Mouse (Mus musculus): ENCODE data around the gene Xab2. TPM values are rescaled to one million over a fixed set of nuclear protein-coding genes. Genes with fewer than 3 reads are reported as not detected.

Xab2 gene
- 21.9 TPM for polyA plus RNA-seq (2014; fragmentation: Illumina TruSeq; extraction: RNeasy Lipid Tissue Mini Kit (QIAGEN cat#74804); ENCODE audit: insufficient read depth, low read depth, low replicate concordance)

DNA sequence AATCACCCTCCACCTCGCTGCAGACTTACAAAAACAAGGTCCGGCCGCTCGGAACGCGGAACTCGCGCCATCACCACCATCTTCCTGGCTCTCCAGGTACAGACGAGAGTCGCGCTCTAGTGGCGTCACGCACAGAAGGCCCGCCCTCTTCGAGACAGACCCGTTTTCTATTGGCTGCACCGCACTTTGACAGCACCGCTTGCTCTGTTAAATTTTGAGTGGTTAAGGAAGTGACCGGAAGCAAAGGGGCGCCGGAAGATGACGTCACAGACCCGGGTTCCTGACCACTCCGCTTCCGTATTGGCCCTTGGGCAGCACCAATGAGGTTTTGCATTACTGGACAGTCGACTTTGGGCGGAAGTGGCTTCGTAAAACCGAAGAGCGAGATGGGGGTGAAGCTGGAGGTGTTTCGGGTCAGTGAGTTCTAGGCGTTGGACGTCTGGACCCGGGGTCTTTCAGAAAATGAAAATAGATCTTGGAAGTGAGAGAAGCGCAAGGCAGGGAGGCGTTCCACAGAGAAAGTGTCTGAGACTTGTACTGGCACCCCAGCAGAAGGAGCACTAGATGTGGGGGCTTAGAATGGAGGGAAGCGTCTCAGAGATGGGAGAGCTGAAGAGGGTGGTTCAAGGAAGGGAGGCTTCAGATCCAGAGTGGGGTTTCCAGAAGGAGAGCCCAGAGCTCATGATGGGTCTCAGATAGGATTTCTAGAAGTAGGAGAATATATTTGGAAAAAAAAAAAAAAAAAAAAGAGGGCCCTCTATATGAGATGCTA lies at the start of gene Xab2, which contains the start of gene Pet100:
TSS of gene Xab2 (minus strand) at position 118 of the 772 bp plus-strand sequence.
TSS of gene Pet100 (plus strand) at position 350 of the 772 bp plus-strand sequence.

DNA sequence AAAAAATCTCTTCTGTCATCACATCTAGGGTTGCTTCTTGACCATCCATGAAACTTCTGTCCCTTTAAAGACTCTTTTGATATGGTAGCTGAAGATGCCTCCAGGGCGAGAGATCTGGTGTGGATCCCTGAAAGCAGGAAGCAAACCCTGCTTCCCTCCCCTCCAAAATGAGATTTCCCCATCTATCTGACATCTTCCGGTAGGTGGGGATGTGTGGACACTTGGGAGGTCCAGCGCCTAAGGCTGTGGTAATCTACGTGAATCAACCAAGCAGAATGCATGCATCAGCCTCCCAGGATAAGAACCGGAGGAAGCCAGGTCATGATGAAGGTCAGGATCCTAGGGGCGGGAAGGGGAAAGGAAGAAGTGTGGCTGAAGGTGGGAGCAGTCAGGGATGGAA lies 44.4 kb upstream of the Xab2 start, which contains the start of gene Mcemp1:
TSS of gene Mcemp1 (plus strand) at position 248 of the 400 bp plus-strand sequence.

DNA sequence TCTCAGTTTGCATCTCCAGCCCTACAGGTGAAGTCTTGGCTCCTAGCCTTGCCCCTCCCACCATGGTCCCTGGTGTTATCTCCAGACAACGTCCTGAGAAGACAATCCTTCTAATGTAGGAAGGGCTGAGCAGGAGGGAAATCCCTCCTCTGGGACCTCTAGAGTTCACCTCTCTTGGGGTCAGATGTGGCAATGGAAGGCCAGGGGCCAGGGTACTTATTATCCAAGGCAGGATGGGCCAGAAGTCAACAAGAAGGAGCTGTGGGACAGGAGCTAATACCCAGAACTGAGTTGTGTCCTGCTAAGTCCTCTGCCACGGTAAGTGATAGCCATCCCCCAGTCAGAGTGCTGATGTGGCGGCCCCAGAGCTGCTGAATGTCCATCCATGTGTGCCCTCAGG lies 34.4 kb upstream of the Xab2 start, which contains the start of gene Retn:
TSS of gene Retn (plus strand) at position 245 of the 400 bp plus-strand sequence.

DNA sequence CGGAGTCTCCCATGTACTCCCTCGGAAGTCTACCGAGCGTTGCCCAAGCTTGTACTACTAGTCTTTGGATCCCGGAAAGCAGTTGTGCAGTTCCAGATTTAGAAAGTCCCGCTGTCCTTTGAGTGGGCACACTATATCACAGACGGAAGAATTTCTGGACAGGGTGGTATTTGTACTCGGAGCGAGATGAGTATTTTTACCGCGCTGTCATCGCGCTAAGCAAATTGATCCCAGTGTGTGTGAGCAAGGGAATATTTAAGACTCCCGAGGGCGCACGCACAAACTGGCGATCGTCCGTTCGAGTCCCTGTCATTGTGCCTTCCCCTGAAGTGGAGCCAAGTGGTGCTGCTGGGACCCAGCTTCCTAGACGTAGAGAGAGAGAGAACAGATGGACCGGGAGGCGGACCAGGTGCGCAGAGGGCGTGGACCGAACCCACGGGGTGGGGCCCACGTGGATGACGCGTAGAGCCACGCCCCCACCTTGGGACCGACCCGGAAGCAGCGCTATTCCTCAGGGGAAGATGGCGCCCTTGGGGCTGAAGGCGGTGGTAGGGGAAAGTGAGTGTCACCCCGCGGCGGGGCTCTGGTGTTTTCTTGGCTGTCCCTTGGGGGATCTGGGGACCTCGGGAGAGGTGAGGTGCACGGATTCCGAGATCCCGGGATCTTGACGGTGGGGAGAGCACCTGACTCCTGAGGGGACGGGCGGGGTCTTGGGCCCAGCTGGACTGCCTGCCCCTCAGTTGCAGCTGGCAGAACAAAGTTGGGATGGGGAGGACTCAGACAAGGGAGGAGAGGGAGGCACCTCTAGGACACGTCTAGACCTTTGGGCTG lies 9.7 kb upstream of the Xab2 start, which contains the start of gene Stxbp2:
TSS of gene Stxbp2 (plus strand) at position 309 of the 831 bp plus-strand sequence.

GRCm38 (mm10) chr8:3625445-3625844 lies 4.3 kb upstream of the Xab2 start, which contains the start of gene Pcp2:
Pcp2 (minus strand) TSS chr8:3625545.

DNA sequence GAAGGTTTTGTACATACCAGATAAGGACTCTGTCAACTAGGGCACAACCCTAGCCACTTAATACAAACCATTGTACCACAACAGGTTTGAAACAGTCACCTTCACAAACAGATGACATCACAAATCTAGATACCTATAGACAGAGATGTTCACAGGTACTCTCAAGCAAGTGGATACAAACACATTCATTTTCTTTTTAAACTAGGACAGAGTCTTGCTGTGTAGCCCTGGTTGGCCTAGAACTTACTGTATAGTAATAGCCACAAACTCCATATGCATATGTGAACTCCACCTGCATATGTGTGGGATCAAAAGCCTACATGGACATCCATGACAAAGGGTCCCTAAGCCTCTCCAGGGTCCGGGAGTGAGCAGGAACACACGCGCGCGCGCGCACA lies 34.1 kb downstream of the Xab2 start, which contains the start of gene Camsap3:
TSS of gene Camsap3 (plus strand) at position 301 of the 398 bp plus-strand sequence.

GRCm38 (mm10) chr8:3567641-3568371 lies 53.3 kb downstream of the Xab2 start, which contains the start of gene C330021F23Rik:
C330021F23Rik (plus strand) TSS chr8:3567990.

Other genes starting within 250 kb of the Xab2 start
- gene Arhgef18, start 228.3 kb downstream of the Xab2 start, polyA plus RNA-seq (2014; fragmentation: Illumina TruSeq; extraction: RNeasy Lipid Tissue Mini Kit (QIAGEN cat#74804); ENCODE audit: insufficient read depth, low read depth, low replicate concordance) = 15.3 TPM
- gene Pex11g, start 153.6 kb downstream of the Xab2 start, polyA plus RNA-seq (2014; fragmentation: Illumina TruSeq; extraction: RNeasy Lipid Tissue Mini Kit (QIAGEN cat#74804); ENCODE audit: insufficient read depth, low read depth, low replicate concordance) = 7.5 TPM
- not detected for gene Tex45, start 150.5 kb downstream of the Xab2 start, polyA plus RNA-seq (2014; fragmentation: Illumina TruSeq; extraction: RNeasy Lipid Tissue Mini Kit (QIAGEN cat#74804); ENCODE audit: insufficient read depth, low read depth, low replicate concordance)
- 16.9 TPM for gene Zfp358, start 128.2 kb downstream of the Xab2 start, polyA plus RNA-seq (2014; fragmentation: Illumina TruSeq; extraction: RNeasy Lipid Tissue Mini Kit (QIAGEN cat#74804); ENCODE audit: insufficient read depth, low read depth, low replicate concordance)
- 27.1 TPM for gene Mcoln1, start 120.9 kb downstream of the Xab2 start, polyA plus RNA-seq (2014; fragmentation: Illumina TruSeq; extraction: RNeasy Lipid Tissue Mini Kit (QIAGEN cat#74804); ENCODE audit: insufficient read depth, low read depth, low replicate concordance)
- gene Pnpla6, start 105.9 kb downstream of the Xab2 start, polyA plus RNA-seq (2014; fragmentation: Illumina TruSeq; extraction: RNeasy Lipid Tissue Mini Kit (QIAGEN cat#74804); ENCODE audit: insufficient read depth, low read depth, low replicate concordance) = 19.3 TPM
- not detected for gene C330021F23Rik, start 53.3 kb downstream of the Xab2 start, polyA plus RNA-seq (2014; fragmentation: Illumina TruSeq; extraction: RNeasy Lipid Tissue Mini Kit (QIAGEN cat#74804); ENCODE audit: insufficient read depth, low read depth, low replicate concordance)
- 16.3 TPM for gene Camsap3, start 34.0 kb downstream of the Xab2 start, polyA plus RNA-seq (2014; fragmentation: Illumina TruSeq; extraction: RNeasy Lipid Tissue Mini Kit (QIAGEN cat#74804); ENCODE audit: insufficient read depth, low read depth, low replicate concordance)
- gene Pet100, start 232 bp upstream of the Xab2 start, polyA plus RNA-seq (2014; fragmentation: Illumina TruSeq; extraction: RNeasy Lipid Tissue Mini Kit (QIAGEN cat#74804); ENCODE audit: insufficient read depth, low read depth, low replicate concordance) = 83.2 TPM
- gene Pcp2, start 4.2 kb upstream of the Xab2 start, polyA plus RNA-seq (2014; fragmentation: Illumina TruSeq; extraction: RNeasy Lipid Tissue Mini Kit (QIAGEN cat#74804); ENCODE audit: insufficient read depth, low read depth, low replicate concordance) = not detected
- 57.5 TPM for gene Stxbp2, start 9.6 kb upstream of the Xab2 start, polyA plus RNA-seq (2014; fragmentation: Illumina TruSeq; extraction: RNeasy Lipid Tissue Mini Kit (QIAGEN cat#74804); ENCODE audit: insufficient read depth, low read depth, low replicate concordance)
- gene Retn, start 34.5 kb upstream of the Xab2 start, polyA plus RNA-seq (2014; fragmentation: Illumina TruSeq; extraction: RNeasy Lipid Tissue Mini Kit (QIAGEN cat#74804); ENCODE audit: insufficient read depth, low read depth, low replicate concordance) = 55.2 TPM
- 26.2 TPM for gene Mcemp1, start 44.4 kb upstream of the Xab2 start, polyA plus RNA-seq (2014; fragmentation: Illumina TruSeq; extraction: RNeasy Lipid Tissue Mini Kit (QIAGEN cat#74804); ENCODE audit: insufficient read depth, low read depth, low replicate concordance)
- gene Fcor, start 51.0 kb upstream of the Xab2 start, polyA plus RNA-seq (2014; fragmentation: Illumina TruSeq; extraction: RNeasy Lipid Tissue Mini Kit (QIAGEN cat#74804); ENCODE audit: insufficient read depth, low read depth, low replicate concordance) = 17.8 TPM
- gene Trappc5, start 55.0 kb upstream of the Xab2 start, polyA plus RNA-seq (2014; fragmentation: Illumina TruSeq; extraction: RNeasy Lipid Tissue Mini Kit (QIAGEN cat#74804); ENCODE audit: insufficient read depth, low read depth, low replicate concordance) = 18.4 TPM
- 9.2 TPM for gene Fcer2a, start 72.9 kb upstream of the Xab2 start, polyA plus RNA-seq (2014; fragmentation: Illumina TruSeq; extraction: RNeasy Lipid Tissue Mini Kit (QIAGEN cat#74804); ENCODE audit: insufficient read depth, low read depth, low replicate concordance)
- gene Clec4g, start 99.3 kb upstream of the Xab2 start, polyA plus RNA-seq (2014; fragmentation: Illumina TruSeq; extraction: RNeasy Lipid Tissue Mini Kit (QIAGEN cat#74804); ENCODE audit: insufficient read depth, low read depth, low replicate concordance) = 1.3 TPM
- gene Cd209a, start 127.7 kb upstream of the Xab2 start, polyA plus RNA-seq (2014; fragmentation: Illumina TruSeq; extraction: RNeasy Lipid Tissue Mini Kit (QIAGEN cat#74804); ENCODE audit: insufficient read depth, low read depth, low replicate concordance) = 15.2 TPM
- gene Cd209e, start 233.0 kb upstream of the Xab2 start, polyA plus RNA-seq (2014; fragmentation: Illumina TruSeq; extraction: RNeasy Lipid Tissue Mini Kit (QIAGEN cat#74804); ENCODE audit: insufficient read depth, low read depth, low replicate concordance) = 0.12 TPM

All from lung, adult 10 weeks (tissue).